Mouse (Mus musculus) heart, embryonic 14.5 days (tissue): ENCODE measurements at regions not wholly inside any gene's neighbourhood (a gene's known extent, or its start where the extent isn't known, plus 50 kb on each side); places are given as distances from the start of the nearest gene placed in this dataset.

Source experiments
- ATAC-seq: fragments of 200-750 bp; cut with Nextera tagmentation; 2 replicates; pipeline ENCODE4 v1.8.0; 2017; ENCODE audit warnings: low read depth, moderate TSS enrichment; ENCODE audit not compliant: insufficient number of reproducible peaks, insufficient read depth, low FRiP score
- H3K27ac ChIP-seq, 2 experiments: fragments of 200-500 bp in 1 of 2; fragments of 300-500 bp in 1 of 2; sonication (generic) in 1 of 2; replicated peaks in 1 of 2; 2 replicates each; pipeline ENCODE4 v1.5.1; 2012 to 2014; ENCODE audit warnings: low read depth in 2 of 2, low read length in 2 of 2, control low read depth in 1 of 2, mild to moderate bottlenecking in 1 of 2, mixed read lengths in 1 of 2; ENCODE audit not compliant: control insufficient read depth in 1 of 2, insufficient read depth in 1 of 2
- H3K27me3 ChIP-seq: fragments of 300-500 bp; sonication (generic); 2 replicates; pipeline ENCODE4 v1.6.1; 2014; ENCODE audit warnings: mild to moderate bottlenecking, low read length, control low read depth; ENCODE audit not compliant: control insufficient read depth, insufficient read depth
- H3K36me3 ChIP-seq: fragments of 300-500 bp; sonication (generic); 2 replicates; pipeline ENCODE4 v1.6.1; 2014; ENCODE audit warnings: mild to moderate bottlenecking, control low read depth, low read length, mixed read lengths; ENCODE audit not compliant: control insufficient read depth, insufficient read depth
- H3K4me1 ChIP-seq, 2 experiments: fragments of 200-500 bp in 1 of 2; fragments of 300-500 bp in 1 of 2; sonication (generic) in 1 of 2; 2 replicates each; pipeline ENCODE4 v1.6.1; 2012 to 2014; ENCODE audit warnings: low read length in 2 of 2, control low read depth in 1 of 2, mixed read lengths in 1 of 2; ENCODE audit not compliant: control insufficient read depth in 2 of 2, insufficient read depth in 2 of 2
- H3K4me2 ChIP-seq: fragments of 300-500 bp; sonication (generic); 2 replicates; pipeline ENCODE4 v1.6.1; 2014; ENCODE audit warnings: mild to moderate bottlenecking, low read length
- H3K4me3 ChIP-seq, 2 experiments: fragments of 200-500 bp in 1 of 2; fragments of 300-500 bp in 1 of 2; sonication (generic) in 1 of 2; 2 replicates each; pipeline ENCODE4 v1.5.1; 2012 to 2014; ENCODE audit warnings: low read length in 2 of 2, mild to moderate bottlenecking in 2 of 2, control low read depth in 1 of 2, low read depth in 1 of 2, moderate library complexity in 1 of 2; ENCODE audit not compliant: control insufficient read depth in 1 of 2, insufficient read depth in 1 of 2
- H3K9ac ChIP-seq: fragments of 300-500 bp; sonication (generic); 2 replicates; pipeline ENCODE4 v1.6.1; 2014; ENCODE audit warnings: mild to moderate bottlenecking, low read length
- H3K9me3 ChIP-seq: fragments of 300-500 bp; sonication (generic); 2 replicates; pipeline ENCODE4 v1.6.1; 2016; ENCODE audit warnings: low read length, control low read depth; ENCODE audit not compliant: control insufficient read depth
- WGBS: fragments of 180-500 bp; shearing (Covaris S2); extraction: QIAGEN DNeasy Blood & Tissue Kit; methylation state at CpG from one replicate; pipeline ENCODE4 v1.1.7; 2014; 5-methylcytosine and 5-hydroxymethylcytosine counted together

GRCm38 (mm10) chr1:128513911-128514310 lies 78.2 kb downstream of the Cxcr4 start:
- 63% methylated on average over 2 of the region's 2 CpGs for WGBS
- Histone ChIP-seq H3K4me2 (no peak overlapping the region), H3K4me1 (no peaks in the 10 kb centered on the region), H3K4me3 (no peak overlapping the region), H3K9ac (no peak overlapping the region), H3K36me3 (no peaks in the 10 kb centered on the region), H3K27me3 (no peaks in the 10 kb centered on the region), H3K9me3 (no peaks in the 10 kb centered on the region), H3K27ac (no peak overlapping the region)
- no peak for ATAC-seq

DNA sequence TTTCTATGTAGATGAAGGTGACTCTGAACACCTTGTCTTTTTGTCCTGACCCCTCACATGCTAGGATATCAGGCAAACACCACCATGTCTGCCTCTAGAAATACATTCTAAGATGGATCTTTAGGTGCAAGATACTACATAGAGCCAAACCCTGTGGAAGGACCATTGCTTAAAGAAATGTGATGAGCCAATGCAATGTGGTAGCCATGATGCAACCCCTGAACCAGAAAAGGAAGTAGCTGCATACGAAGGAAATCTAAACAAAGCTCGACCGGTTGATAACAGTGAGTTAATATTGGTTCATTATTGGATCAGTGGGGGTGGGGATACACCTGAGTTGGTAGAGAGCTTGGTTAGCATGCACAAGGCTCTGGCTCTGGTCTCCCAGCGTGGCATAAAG lies 78.9 kb downstream of the Cxcr4 start:
- no peak for ATAC-seq
- no peak overlapping the region for H3K4me3 ChIP-seq
- H3K9me3 ChIP-seq = no peaks in the 10 kb centered on the region
- H3K4me1 ChIP-seq = no peaks in the 10 kb centered on the region
- no peak overlapping the region for H3K4me2 ChIP-seq
- H3K36me3 ChIP-seq = no peaks in the 10 kb centered on the region
- 82% methylated on average over 4 of the region's 4 CpGs for WGBS
- no peak overlapping the region for H3K27ac ChIP-seq
- no peak overlapping the region for H3K9ac ChIP-seq
- H3K27me3 ChIP-seq = no peaks in the 10 kb centered on the region

GRCm38 (mm10) chr1:128508816-128509461 lies 83.2 kb downstream of the Cxcr4 start:
- ATAC-seq = no peak
- WGBS = 83% methylated on average over 2 of the region's 2 CpGs
- H3K9ac ChIP-seq = no peak overlapping the region

DNA sequence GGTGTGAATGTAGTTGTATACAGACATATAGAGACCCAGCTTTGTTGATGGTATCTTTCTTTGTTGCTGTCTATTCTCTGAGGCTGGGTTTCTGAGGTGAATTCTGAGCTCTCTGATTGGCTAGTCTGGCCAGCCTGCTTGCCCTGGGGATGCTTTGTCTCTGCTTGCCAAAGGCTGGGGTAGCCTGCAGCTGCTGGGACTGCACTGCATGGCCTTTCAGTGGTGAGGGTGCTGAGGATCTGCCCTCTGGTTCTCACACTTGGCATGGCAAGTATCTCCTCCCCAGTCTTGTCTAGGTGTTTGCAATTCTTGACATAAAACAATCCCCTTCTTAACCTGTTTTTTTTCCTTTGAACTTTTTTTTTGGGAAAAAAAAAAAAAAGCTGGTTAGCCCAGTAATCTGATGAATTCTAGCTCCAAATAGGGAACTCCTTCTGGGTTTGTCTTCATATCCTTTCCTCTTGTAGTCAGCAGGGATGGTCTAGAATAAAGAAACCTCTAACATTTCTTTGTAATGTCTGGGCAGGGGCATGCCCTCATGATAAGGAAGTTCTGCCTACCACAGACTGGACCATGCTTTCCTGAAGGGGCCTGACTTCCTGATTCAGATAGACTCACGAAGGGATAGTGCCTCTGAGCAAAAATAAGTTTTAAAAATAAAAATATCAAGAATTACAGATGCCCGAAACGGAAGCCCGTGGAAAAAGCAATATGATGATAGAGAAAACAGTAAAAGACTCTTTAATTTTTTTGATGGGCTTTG lies 85.4 kb downstream of the Cxcr4 start:
- 63% methylated on average over 4 of the region's 4 CpGs for WGBS
- no peaks in the 10 kb centered on the region for H3K4me1 ChIP-seq
- H3K4me2 ChIP-seq = no peak overlapping the region
- no peak overlapping the region for H3K27ac ChIP-seq
- H3K36me3 ChIP-seq = no peaks in the 10 kb centered on the region
- no peak overlapping the region for H3K9ac ChIP-seq
- no peaks in the 10 kb centered on the region for H3K27me3 ChIP-seq
- ATAC-seq = no peak
- no peak overlapping the region for H3K4me3 ChIP-seq
- no peaks in the 10 kb centered on the region for H3K9me3 ChIP-seq

More at GRCm38 (mm10) chr1:128508816-128509461, 83.2 kb downstream of the Cxcr4 start:
- H3K27ac ChIP-seq = no peak overlapping the region
- H3K9me3 ChIP-seq = no peaks in the 10 kb centered on the region
- no peak overlapping the region for H3K4me2 ChIP-seq
- no peak overlapping the region for H3K4me3 ChIP-seq
- H3K36me3 ChIP-seq = no peaks in the 10 kb centered on the region
- no peaks in the 10 kb centered on the region for H3K4me1 ChIP-seq
- H3K27me3 ChIP-seq = no peaks in the 10 kb centered on the region

DNA sequence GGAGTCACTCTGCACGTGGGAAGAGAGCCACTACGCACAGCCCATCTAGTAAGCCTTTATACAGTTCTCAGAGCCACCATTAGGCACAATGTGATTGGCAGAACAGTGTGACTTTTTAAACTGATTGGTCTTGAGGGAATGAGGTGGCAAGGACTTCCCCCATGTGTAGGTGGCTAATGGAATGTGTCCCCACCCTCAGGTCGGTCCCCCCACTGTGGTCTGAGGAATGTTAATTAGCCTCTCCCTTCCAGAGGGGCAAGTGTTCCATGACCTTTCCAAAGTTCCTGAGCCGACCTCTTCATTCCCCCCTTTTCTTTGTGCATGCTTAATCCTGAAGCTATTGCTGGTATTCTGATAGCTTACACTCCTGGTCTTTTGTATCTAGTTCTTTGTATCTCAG lies 87.2 kb upstream of the Dars start:
- 54% methylated on average over 4 of the region's 4 CpGs for WGBS
- Histone ChIP-seq H3K36me3 (no peaks in the 10 kb centered on the region), H3K4me2 (no peak overlapping the region), H3K27me3 (no peaks in the 10 kb centered on the region), H3K27ac (no peak overlapping the region), H3K9me3 (no peaks in the 10 kb centered on the region), H3K9ac (no peak overlapping the region), H3K4me1 (no peaks in the 10 kb centered on the region), H3K4me3 (no peak overlapping the region)
- no peak for ATAC-seq

DNA sequence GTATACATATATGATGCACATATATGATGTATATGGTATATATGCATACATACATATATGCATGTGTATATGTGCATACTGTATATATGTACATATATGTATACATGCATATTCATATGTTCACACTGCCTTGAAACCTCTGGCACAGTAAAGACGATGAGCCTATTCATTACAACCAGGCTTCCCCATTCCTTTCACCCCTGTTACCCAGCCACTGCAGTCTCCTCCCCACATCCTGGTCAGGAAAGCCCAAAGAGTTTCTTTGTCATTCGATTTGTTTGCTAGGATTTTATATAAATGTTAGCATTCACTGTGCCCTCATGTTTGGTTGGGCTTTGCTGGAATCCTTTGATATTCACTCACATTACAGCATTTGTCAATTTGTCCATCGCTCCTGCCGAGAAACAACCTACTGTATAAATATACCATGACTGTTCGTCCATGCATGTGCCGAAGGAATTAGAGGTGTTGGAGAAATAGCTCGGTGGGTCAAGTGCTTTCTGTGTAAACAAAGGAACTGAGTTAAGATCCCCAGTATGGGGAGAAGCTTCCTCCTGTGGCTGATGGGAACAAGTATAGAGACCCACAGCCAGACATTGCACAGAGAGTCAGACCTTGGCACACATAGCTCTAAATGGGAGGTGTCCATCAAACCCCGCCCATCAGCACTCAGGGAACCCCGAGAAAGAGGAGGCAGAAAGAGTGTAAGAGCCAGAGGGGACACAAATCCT lies 81.0 kb upstream of the Dars start:
- Histone ChIP-seq H3K4me1 (no peaks in the 10 kb centered on the region), H3K36me3 (no peaks in the 10 kb centered on the region), H3K9me3 (no peaks in the 10 kb centered on the region), H3K4me2 (no peak overlapping the region), H3K27ac (no peak overlapping the region), H3K9ac (no peak overlapping the region), H3K27me3 (no peaks in the 10 kb centered on the region), H3K4me3 (no peak overlapping the region)
- no peak for ATAC-seq
- WGBS = 66% methylated on average over 9 of the region's 9 CpGs

- Histone ChIP-seq H3K36me3 (no peaks in the 10 kb centered on the region), H3K27ac (no peak overlapping the region), H3K4me1 (no peaks in the 10 kb centered on the region), H3K4me2 (no peak overlapping the region), H3K9me3 (no peaks in the 10 kb centered on the region), H3K9ac (no peak overlapping the region), H3K4me3 (no peak overlapping the region), H3K27me3 (no peaks in the 10 kb centered on the region)
- WGBS = 85% methylated on average over 2 of the region's 2 CpGs
- no peak for ATAC-seq
Measured at GRCm38 (mm10) chr1:128492251-128492650, 75.1 kb upstream of the Dars start.
